Comparison of ENCODE assay signal across 9 mouse cellular contexts in the genomic region with DNA sequence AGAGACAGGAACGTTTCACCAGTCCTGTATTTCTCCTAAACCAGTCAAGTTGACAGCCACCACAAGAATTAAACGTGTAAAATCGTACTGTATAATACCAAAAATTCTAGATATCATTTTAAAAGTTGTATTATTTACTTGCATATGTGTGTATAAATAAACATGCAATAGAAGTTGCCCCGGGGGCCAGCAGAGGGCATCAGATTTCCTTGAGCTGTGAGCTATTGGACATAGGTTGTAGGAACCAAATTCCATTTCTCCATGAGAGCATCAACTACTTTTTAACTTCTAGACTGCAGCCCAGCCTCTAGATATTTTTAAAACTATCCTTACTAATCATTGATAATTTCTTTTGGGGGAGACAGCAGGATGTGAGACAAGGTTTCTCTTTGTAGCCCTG. TPM values are rescaled to one million over a fixed set of nuclear protein-coding genes. Genes with fewer than 3 reads are reported as not detected.
DNase-seq lines count a peak whose midpoint lies in the region; ATAC-seq and TF ChIP-seq lines count a peak whose summit lies in the region.
"Had no signal": no experiment of that assay in that cellular context is flagged by ENCODE, and none has a peak within 500 bp of the region (broad histone marks: within the 10 kb centered on the region; RNA-seq: fewer than 3 reads in every experiment).

No protein-coding gene starts in this region.

- WGBS in lung, adult 2 months = 81% methylated on average over 4 of the region's 4 CpGs

- no peaks in the 10 kb centered on the region for H3K4me1 ChIP-seq in lung, adult 2 months (ENCODE audit: control insufficient read depth, insufficient read depth, low read length)

- no peak for TF ChIP-seq POLR2A in lung, adult 2 months (IDR thresholded peaks at IDR 0.05; ENCODE audit: borderline replicate concordance, extremely low read depth, low read depth, low read length)
- TF ChIP-seq POLR2A in brain, embryonic 14.5 days (IDR thresholded peaks at IDR 0.05; ENCODE audit: borderline replicate concordance, extremely low read depth, insufficient read depth, insufficient read length, poor library complexity, severe bottlenecking) = no peak

- peak; percentile 11 to 22 for DNase-seq in cerebellum, adult 18-20 months
- DNase-seq in cerebellum, adult 9-11 months = no peak
- DNase-seq in lung, adult 18-20 months = peak; percentile 10 to 30
- DNase-seq in lung, adult 2 months = no peak
- DNase-seq in brain, embryonic 14.5 days (ENCODE audit: low read depth) = peak; percentile 41
- peak; percentile 37 for DNase-seq in induced T-regulatory cell, adult 2 months (ENCODE audit: low read depth)
- peak; percentile 71 for DNase-seq in lung, postnatal 36 days

- H3K4me3 ChIP-seq in lung, adult 2 months (replicated peaks; ENCODE audit: extremely low read depth, low read depth, low read length) = no peak overlapping the region

- no peak for TF ChIP-seq CTCF in lung, adult 2 months (IDR thresholded peaks at IDR 0.05; ENCODE audit: insufficient read depth, low read length)
- TF ChIP-seq CTCF in brain, embryonic 14.5 days (IDR thresholded peaks at IDR 0.05; ENCODE audit: borderline replicate concordance, extremely low read depth, insufficient read depth, insufficient read length) = peak; percentile 34; the same call in 1 of the 2 replicates

- ATAC-seq in monocyte, adult 5-6 weeks (replicated peaks; ENCODE audit: insufficient number of reproducible peaks, low FRiP score, low TSS enrichment, poor library complexity, severe bottlenecking) = no peak

RNA-seq across cellular contexts. Expression of gene Tm4sf19, which starts 29.0 kb away (rescaled TPM):
- polyA plus RNA-seq in lung, adult 2 months (2012; rRNA removed) = 0.29 TPM in 1 of 2 replicates, not detected in the other
- polyA plus RNA-seq in brain, embryonic 14.5 days (2012; rRNA removed) = 0.10 TPM in 1 of 2 replicates, not detected in the other
- total RNA-seq in monocyte, adult 5-6 weeks (2017) = not detected in 3 replicates
- polyA plus RNA-seq: neural tube, embryonic 14.5 days had no signal

RNA-seq across cellular contexts. Expression of gene Ubxn7, which starts 39.3 kb away (rescaled TPM):
- 16.8 and 22.2 TPM in 2 replicates for polyA plus RNA-seq in lung, adult 2 months (2012; rRNA removed)
- polyA plus RNA-seq in brain, embryonic 14.5 days (2012; rRNA removed) = 29.4 and 40.0 TPM in 2 replicates
- 34.8 to 52.2 TPM (median 41.0 TPM) in 3 replicates for total RNA-seq in monocyte, adult 5-6 weeks (2017)

RNA-seq across cellular contexts. Expression of gene Tctex1d2, which starts 48.2 kb away (rescaled TPM):
- polyA plus RNA-seq in lung, adult 2 months (2012; rRNA removed) = 3.3 and 5.5 TPM in 2 replicates
- 19.1 and 23.6 TPM in 2 replicates for polyA plus RNA-seq in brain, embryonic 14.5 days (2012; rRNA removed)
- total RNA-seq in monocyte, adult 5-6 weeks (2017) = 5.4 to 18.0 TPM (median 16.4 TPM) in 3 replicates

RNA-seq across cellular contexts. Expression of gene Pcyt1a, which starts 59.4 kb away (rescaled TPM):
- 37.0 and 55.2 TPM in 2 replicates for polyA plus RNA-seq in lung, adult 2 months (2012; rRNA removed)
- 28.1 and 37.2 TPM in 2 replicates for polyA plus RNA-seq in brain, embryonic 14.5 days (2012; rRNA removed)
- total RNA-seq in monocyte, adult 5-6 weeks (2017) = 58.4 to 78.2 TPM (median 76.1 TPM) in 3 replicates

Comparison
In these comparisons a context has a peak if more than half of its experiments do, and no peak if none do; other contexts are left out.
1. DNase-seq: peak in cerebellum, adult 18-20 months (2 of 2), lung, adult 18-20 months (2 of 2), brain, embryonic 14.5 days (single experiment), induced T-regulatory cell, adult 2 months (single experiment) and lung, postnatal 36 days (single experiment); none in cerebellum, adult 9-11 months (single experiment) and lung, adult 2 months (single experiment).